Mouse (Mus musculus): ENCODE measurements at regions not wholly inside any gene's neighbourhood (a gene's known extent, or its start where the extent isn't known, plus 50 kb on each side); places are given as distances from the start of the nearest gene placed in this dataset. TPM values are rescaled to one million over a fixed set of nuclear protein-coding genes. Genes with fewer than 3 reads are reported as not detected.
A peak's percentile ranks its signal among the peaks of the same experiment; 100 is the strongest.

- no peak for ATAC-seq
- Histone ChIP-seq H3K4me2 (ENCODE audit: low read length) (no peak overlapping the region), H3K9ac (ENCODE audit: low read depth, low read length) (no peak overlapping the region), H3K27ac (ENCODE audit: low read length) (no peak overlapping the region), H3K36me3 (ENCODE audit: control insufficient read depth, insufficient read depth, low read length) (no peaks in the 10 kb centered on the region), H3K4me1 (ENCODE audit: control insufficient read depth, insufficient read depth, low read length) (no peaks in the 10 kb centered on the region), H3K9me3 (replicated peaks; ENCODE audit: control insufficient read depth, low read length, poor library complexity, severe bottlenecking) (no peaks in the 10 kb centered on the region), H3K27me3 (ENCODE audit: control insufficient read depth, insufficient read depth, low read depth, low read length) (no peaks in the 10 kb centered on the region), H3K4me3 (ENCODE audit: low read depth, low read length) (no peak overlapping the region)
- WGBS = 76% methylated on average over 4 of the region's 4 CpGs
Observed at GRCm38 (mm10) chr6:107431033-107431432, 98.5 kb upstream of the Lrrn1 start.

- Histone ChIP-seq H3K9ac (ENCODE audit: low read depth, low read length) (no peak overlapping the region), H3K27ac (ENCODE audit: low read length) (no peak overlapping the region), H3K36me3 (ENCODE audit: control insufficient read depth, insufficient read depth, low read length) (no peaks in the 10 kb centered on the region), H3K9me3 (replicated peaks; ENCODE audit: control insufficient read depth, low read length, poor library complexity, severe bottlenecking) (no peaks in the 10 kb centered on the region), H3K27me3 (ENCODE audit: control insufficient read depth, insufficient read depth, low read depth, low read length) (no peaks in the 10 kb centered on the region), H3K4me2 (ENCODE audit: low read length) (no peak overlapping the region), H3K4me1 (ENCODE audit: control insufficient read depth, insufficient read depth, low read length) (no peaks in the 10 kb centered on the region), H3K4me3 (ENCODE audit: low read depth, low read length) (no peak overlapping the region)
- 69% methylated on average over 1 of the region's 1 CpGs for WGBS
- no peak for ATAC-seq
Observed at GRCm38 (mm10) chr6:107442058-107442457, 87.5 kb upstream of the Lrrn1 start.

GRCm38 (mm10) chr6:107444336-107444735, 85.2 kb upstream of the Lrrn1 start:
- no peak for ATAC-seq
- Histone ChIP-seq H3K9me3 (replicated peaks; ENCODE audit: control insufficient read depth, low read length, poor library complexity, severe bottlenecking) (no peaks in the 10 kb centered on the region), H3K36me3 (ENCODE audit: control insufficient read depth, insufficient read depth, low read length) (no peaks in the 10 kb centered on the region), H3K4me2 (ENCODE audit: low read length) (no peak overlapping the region), H3K4me1 (ENCODE audit: control insufficient read depth, insufficient read depth, low read length) (no peaks in the 10 kb centered on the region), H3K9ac (ENCODE audit: low read depth, low read length) (no peak overlapping the region), H3K27me3 (ENCODE audit: control insufficient read depth, insufficient read depth, low read depth, low read length) (no peaks in the 10 kb centered on the region), H3K27ac (ENCODE audit: low read length) (no peak overlapping the region), H3K4me3 (ENCODE audit: low read depth, low read length) (no peak overlapping the region)
- 80% methylated on average over 3 of the region's 3 CpGs for WGBS

GRCm38 (mm10) chr6:107459220-107459619, 70.3 kb upstream of the Lrrn1 start:
- Histone ChIP-seq H3K4me2 (ENCODE audit: low read length) (no peak overlapping the region), H3K9me3 (replicated peaks; ENCODE audit: control insufficient read depth, low read length, poor library complexity, severe bottlenecking) (no peaks in the 10 kb centered on the region), H3K27ac (ENCODE audit: low read length) (no peak overlapping the region), H3K9ac (ENCODE audit: low read depth, low read length) (no peak overlapping the region), H3K36me3 (ENCODE audit: control insufficient read depth, insufficient read depth, low read length) (no peaks in the 10 kb centered on the region), H3K4me1 (ENCODE audit: control insufficient read depth, insufficient read depth, low read length) (0 out of 2 replicates have a peak, but pooled peaks cover 2% of the 10 kb centered on the region), H3K4me3 (ENCODE audit: low read depth, low read length) (no peak overlapping the region), H3K27me3 (ENCODE audit: control insufficient read depth, insufficient read depth, low read depth, low read length) (no peaks in the 10 kb centered on the region)
- 91% methylated on average over 1 of the region's 1 CpGs for WGBS
- no peak for ATAC-seq

GRCm38 (mm10) chr6:107462440-107462839, 67.1 kb upstream of the Lrrn1 start:
- H3K27me3 ChIP-seq (ENCODE audit: control insufficient read depth, insufficient read depth, low read depth, low read length) = no peaks in the 10 kb centered on the region
- no peak overlapping the region for H3K27ac ChIP-seq (ENCODE audit: low read length)
- H3K4me2 ChIP-seq (ENCODE audit: low read length) = no peak overlapping the region
- no peaks in the 10 kb centered on the region for H3K36me3 ChIP-seq (ENCODE audit: control insufficient read depth, insufficient read depth, low read length)
- WGBS = 6% methylated on average over 2 of the region's 2 CpGs
- ATAC-seq = peak; percentile 70
- no peak overlapping the region for H3K4me3 ChIP-seq (ENCODE audit: low read depth, low read length)
- no peaks in the 10 kb centered on the region for H3K9me3 ChIP-seq (replicated peaks; ENCODE audit: control insufficient read depth, low read length, poor library complexity, severe bottlenecking)
- 0 out of 2 replicates have a peak, but pooled peaks cover 2% of the 10 kb centered on the region for H3K4me1 ChIP-seq (ENCODE audit: control insufficient read depth, insufficient read depth, low read length)
- H3K9ac ChIP-seq (ENCODE audit: low read depth, low read length) = no peak overlapping the region

GRCm38 (mm10) chr6:107473395-107473794, 56.2 kb upstream of the Lrrn1 start:
- no peaks in the 10 kb centered on the region for H3K27me3 ChIP-seq (ENCODE audit: control insufficient read depth, insufficient read depth, low read depth, low read length)
- H3K9ac ChIP-seq (ENCODE audit: low read depth, low read length) = no peak overlapping the region
- no peak overlapping the region for H3K4me3 ChIP-seq (ENCODE audit: low read depth, low read length)
- H3K4me2 ChIP-seq (ENCODE audit: low read length) = no peak overlapping the region
- H3K9me3 ChIP-seq (replicated peaks; ENCODE audit: control insufficient read depth, low read length, poor library complexity, severe bottlenecking) = no peaks in the 10 kb centered on the region
- no peaks in the 10 kb centered on the region for H3K4me1 ChIP-seq (ENCODE audit: control insufficient read depth, insufficient read depth, low read length)
- no peak overlapping the region for H3K27ac ChIP-seq (ENCODE audit: low read length)
- ATAC-seq = no peak
- H3K36me3 ChIP-seq (ENCODE audit: control insufficient read depth, insufficient read depth, low read length) = no peaks in the 10 kb centered on the region
- 81% methylated on average over 2 of the region's 2 CpGs for WGBS

GRCm38 (mm10) chr6:107474125-107474524, 55.4 kb upstream of the Lrrn1 start:
- H3K9me3 ChIP-seq (replicated peaks; ENCODE audit: control insufficient read depth, low read length, poor library complexity, severe bottlenecking) = no peaks in the 10 kb centered on the region
- H3K27me3 ChIP-seq (ENCODE audit: control insufficient read depth, insufficient read depth, low read depth, low read length) = no peaks in the 10 kb centered on the region
- no peaks in the 10 kb centered on the region for H3K4me1 ChIP-seq (ENCODE audit: control insufficient read depth, insufficient read depth, low read length)
- H3K9ac ChIP-seq (ENCODE audit: low read depth, low read length) = no peak overlapping the region
- H3K36me3 ChIP-seq (ENCODE audit: control insufficient read depth, insufficient read depth, low read length) = no peaks in the 10 kb centered on the region
- ATAC-seq = no peak
- WGBS = 70% methylated on average over 4 of the region's 4 CpGs
- no peak overlapping the region for H3K4me3 ChIP-seq (ENCODE audit: low read depth, low read length)
- no peak overlapping the region for H3K27ac ChIP-seq (ENCODE audit: low read length)
- no peak overlapping the region for H3K4me2 ChIP-seq (ENCODE audit: low read length)

Small RNAs in the stretch of these regions (microRNA-seq; reads per million reads assigned to microRNA genes)
- gene Gm27690 = not detected
